Mouse (Mus musculus): ENCODE measurements around the gene Scml4.

Scml4 gene

DNA sequence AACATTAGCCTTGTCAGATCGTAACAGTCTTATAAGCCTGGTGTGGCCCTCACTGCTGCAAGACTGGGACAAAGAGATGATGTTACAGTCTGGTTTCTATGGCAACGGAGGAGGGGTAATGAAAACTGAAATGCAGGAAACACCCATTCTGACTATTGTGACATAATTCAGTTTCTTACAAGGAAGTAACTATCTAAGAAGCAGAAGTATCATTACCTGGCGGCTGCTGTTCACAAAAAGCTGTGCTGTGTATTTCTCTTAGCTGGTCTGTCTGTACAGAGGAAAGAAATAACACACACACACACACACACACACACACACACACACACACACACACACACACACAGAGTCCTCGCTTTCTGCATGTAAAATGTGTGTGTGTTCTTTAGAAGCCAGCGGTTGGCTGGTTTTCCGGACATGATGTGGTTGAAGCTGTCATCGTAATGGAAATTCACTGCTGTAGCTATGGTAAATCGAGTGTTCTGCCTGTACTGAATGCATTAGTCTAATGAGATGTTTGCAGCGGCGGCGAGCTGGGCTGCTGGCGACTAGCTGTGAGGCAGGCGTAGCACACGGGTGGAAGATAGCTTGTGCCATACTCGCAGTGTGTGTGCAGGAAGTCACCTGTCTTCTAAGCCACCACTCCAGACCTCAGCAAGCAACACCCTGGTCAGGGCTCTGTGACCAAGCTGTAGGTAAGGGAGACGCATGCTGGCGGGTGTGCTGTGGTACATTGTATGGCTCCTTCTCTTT is at the start of gene Scml4:
Gene Scml4 (plus strand): TSS at position 212 of the 753 bp plus-strand sequence.
- DNase-seq: no peak

DNA sequence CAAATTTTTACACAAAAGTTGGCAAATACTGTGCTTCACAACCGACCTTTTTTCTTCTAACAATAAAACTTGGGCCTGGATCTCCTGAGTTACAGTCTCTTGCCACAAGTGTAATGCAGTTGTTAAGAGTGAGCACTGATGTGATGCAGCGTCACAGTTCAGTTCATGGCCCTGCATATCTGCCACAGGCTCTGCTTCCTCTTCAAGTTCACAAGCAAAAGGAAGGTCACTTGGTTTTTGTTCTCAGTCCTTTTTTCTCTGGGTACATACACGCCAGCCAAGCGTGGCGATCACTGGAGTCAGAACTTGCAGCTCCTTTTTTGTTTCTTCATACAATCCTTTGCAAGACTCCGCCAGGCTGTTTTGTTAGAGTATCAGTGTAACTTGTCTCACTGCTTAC is 34.2 kb upstream of the Scml4 start:
- no peak for DNase-seq

DNA sequence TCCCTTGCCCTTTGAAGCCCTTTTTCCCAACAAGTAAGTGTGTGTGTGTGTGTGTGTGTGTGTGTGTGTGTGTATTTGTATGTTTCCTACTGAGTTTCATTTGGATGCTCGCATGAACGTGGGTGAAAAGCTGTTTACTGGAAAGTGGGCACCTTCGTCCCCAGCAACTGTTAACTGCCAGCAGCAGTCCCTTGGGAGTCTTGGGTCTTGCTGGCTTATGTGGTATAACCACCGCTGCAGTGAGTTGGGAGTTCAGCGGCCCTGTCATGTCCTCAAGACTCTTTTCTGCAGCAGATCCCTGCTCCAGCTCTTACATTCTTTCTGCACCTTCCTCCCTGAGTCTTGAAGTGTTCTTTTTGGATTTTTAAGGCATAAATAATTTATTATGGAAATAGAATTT is 33.0 kb upstream of the Scml4 start:
- DNase-seq: peak in 1 of 2 experiments; percentile 17

DNA sequence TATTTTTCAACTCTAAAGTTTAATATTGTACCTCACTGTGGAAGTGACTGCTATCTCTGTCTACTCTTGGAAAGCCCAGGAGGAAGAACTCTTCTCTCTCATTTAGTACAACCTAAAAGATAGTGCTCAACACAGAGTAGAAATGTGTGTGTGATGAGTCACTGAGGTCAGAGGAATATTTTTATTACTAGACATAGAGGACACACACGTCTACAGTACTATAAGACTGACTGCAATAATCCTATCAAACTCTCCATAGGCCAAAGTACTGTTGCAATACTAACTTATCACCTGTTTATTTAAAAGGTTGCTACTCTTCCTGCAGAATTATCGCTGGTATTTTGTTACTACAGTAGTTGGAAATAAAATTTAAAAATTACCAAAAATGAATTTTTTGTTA is 30.2 kb upstream of the Scml4 start:
- no peak for DNase-seq

DNA sequence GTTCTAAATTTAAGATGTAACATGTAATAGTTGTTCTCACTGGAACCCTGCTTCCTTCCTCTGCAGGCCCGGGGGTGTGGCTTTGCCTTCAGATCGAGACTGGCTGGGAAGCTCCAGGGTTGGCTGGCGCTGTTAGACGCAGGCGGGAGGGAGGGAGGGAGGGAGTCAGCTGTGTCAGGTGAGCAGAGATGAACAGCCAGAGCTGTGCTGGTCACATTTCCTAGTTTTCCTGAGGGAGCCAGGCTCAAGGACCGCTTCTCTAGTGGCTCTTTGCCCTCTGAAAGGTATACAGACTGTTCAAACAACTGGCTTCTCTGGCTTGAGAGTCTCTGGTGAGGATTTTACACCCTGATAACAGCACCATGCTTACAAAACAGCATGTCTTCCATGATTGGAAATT is 29.8 kb upstream of the Scml4 start:
- DNase-seq: no peak

DNA sequence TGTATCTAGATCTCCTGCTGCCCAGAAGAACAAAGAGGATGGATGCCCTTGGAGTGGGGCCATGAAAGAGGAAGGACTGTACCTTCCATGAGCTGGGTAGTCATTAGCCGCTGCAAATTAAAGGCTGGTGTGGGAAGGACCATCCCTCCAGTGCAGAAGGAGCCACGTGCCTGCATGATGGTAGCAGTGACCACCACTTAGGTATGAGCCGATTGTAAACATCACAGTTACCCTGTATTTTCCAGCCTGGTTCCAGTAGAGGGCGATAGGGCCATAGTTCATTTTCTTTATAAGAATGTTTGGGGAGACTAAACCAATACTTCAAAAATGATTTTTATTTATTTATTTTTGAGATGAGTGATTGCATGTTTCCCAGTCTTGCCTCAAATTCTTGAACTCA is 27.5 kb upstream of the Scml4 start:
- peak; percentile 44 to 60 for DNase-seq

DNA sequence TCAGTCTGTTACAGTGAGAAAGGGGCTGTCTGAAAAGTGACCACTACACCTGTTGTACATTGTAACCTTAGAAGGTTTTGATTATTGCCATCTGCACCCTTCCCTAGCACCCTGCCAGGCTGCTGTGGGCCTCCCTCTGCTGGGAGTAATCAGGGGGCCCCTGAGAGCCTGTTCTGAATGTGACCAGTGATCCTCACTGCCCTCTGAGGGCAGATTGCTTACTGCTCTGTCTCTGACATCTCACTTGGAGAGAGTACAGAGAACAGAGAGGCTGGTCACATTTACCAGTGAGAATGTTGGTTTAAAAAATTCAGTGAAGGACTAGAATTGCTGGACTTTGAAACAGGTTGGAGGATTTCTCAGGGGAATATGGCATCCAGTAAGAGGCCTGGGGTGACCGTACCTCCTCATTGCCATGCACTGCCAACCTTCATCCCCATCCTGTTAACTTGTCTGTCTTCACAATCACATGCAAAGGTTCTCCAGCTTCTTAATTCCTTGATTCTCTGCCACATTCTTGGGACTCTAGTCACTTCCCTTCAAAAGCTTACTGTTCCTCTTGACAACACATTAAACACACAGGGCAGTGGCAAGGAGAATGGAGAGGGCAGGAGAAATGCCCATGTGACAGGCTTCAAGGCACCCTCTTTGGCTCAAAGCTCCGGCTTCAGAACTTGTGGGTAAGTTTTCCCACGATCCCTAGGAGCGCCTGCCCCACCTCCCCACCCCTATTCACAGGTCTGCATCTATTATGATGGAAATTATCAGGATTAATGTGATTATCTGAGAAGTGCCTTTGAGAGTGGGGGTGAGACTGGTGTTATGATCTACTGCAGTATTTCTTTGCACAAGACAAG is 26.1 kb upstream of the Scml4 start:
- no peak for DNase-seq

DNA sequence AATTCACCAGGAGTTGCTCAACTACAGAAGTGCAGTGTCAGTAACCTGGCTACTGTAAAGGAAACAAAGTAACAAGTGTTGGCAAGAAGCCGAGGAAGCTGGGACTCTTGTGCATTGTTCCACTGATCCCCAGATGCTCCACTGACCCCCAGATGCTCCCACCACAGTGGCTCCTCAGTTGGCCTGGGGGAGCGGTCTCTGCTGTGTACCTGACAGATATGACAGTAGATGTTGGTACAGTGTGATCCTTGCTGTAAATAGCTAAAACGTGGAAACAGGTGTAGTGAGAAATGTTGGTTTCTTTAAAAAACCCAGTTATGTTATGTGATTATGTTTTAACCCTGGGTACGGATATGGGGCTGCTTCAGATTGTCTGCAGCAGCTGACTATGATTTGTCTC is 22.1 kb upstream of the Scml4 start:
- no peak for DNase-seq

DNA sequence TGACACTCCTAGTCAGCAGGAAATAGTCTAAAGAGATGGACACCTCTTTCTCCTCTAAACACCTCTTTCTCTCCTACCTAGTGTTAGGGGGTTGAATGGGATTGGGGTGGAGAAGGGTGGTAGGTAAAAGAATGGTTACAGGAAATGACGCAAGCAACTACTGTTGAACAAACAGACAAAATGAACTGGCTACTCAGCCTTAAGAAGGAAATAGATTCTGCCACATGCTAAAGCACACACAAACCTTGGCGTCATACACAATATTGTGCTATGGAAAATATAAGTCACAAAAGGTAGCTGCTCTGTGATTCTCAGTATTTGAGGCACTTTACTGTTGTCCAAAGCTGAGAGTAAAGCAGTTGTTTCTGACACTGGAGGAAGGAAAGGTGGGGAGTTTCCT is 21.4 kb upstream of the Scml4 start:
- no peak for DNase-seq

DNA sequence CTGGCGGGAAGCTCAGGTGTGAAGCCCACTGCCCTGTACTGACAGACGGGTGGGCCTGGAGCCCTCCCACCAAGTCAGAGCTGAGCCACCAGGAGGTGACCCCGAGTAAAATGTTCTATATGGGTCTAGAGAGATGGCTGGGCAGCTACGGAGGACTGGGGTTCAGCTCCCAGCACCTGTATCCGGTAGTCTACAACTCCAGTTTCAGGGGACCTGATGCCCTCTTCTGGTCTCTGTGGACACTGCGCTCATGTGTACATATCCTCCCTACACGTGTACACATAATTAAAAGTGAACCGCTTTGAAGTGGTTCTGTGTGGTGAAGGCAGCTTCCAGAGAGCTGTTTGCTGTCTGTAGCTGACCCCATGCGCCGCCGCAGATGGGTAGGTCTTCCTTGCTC is 20.1 kb upstream of the Scml4 start:
- no peak for DNase-seq

DNA sequence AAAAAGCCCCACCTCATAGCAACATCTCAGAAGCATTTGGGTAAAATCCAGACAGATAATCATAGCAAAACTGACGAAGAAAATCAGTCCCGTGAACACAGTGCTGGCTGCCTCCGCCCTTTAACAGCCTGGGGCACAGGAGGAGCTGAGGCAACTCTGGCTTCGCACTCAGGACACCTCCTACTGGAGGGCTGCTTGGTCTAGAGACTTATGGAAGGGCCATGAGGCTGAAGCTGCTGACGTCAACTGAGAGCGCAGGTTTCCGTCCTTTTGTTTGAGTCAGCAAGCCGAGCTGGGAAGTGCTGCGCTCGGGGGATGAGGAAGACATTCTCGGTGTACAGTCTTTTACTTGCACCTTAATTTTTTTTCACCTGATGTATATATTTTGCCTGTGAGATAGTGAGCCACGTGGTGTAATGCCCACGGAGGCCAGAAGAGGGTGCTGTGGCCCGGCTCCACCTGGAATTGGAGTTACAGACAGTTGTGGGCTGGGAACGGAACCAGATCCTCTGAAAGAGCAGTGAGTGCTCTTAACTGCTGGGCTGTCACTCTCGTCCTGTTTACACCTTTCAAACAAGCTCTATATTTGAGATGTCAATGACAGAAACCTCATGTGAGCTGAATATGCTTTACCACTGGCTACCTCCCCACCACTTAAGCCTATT is 18.5 kb upstream of the Scml4 start:
- DNase-seq: peak; percentile 26 to 45

DNA sequence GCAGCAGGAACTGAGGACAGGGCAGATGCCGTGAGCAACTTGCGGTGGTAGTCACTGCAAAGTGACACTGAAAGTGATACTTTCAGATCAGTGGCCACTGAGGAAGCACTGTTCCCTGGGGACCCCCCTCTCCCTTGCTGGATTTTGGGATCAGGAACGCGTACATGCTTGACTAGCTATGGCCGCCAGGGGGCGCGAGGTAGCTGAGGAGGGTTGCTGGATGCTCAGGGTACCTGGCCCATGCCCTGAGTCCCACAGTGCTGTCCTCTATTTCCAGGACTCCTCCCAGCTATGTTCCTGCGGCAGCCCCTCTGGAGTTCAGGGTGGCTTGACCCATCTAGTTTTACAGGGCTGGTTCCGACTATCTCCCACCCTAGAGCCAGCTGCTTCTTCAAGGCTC is 17.8 kb upstream of the Scml4 start:
- DNase-seq: peak; percentile 91 to 92

DNA sequence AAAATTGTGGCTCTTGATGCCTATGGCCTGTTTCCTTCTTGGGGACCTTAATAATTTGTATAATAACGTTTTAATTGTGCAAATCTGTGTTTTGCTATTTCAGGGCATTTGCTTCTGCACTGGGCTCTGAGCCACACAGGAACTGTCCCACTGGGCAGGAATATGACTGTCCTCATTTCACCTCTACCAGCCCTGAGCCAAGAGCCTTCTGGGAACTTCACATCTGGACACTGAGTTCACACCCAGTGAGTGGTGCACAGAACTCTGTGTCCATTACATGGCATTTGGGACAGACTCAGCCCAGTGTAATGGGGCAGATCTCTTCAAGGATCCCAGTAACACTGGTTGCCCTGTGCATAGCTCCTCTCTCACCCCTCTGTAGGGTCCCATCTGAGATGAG is 16.8 kb upstream of the Scml4 start:
- peak; percentile 41 to 45 for DNase-seq

DNA sequence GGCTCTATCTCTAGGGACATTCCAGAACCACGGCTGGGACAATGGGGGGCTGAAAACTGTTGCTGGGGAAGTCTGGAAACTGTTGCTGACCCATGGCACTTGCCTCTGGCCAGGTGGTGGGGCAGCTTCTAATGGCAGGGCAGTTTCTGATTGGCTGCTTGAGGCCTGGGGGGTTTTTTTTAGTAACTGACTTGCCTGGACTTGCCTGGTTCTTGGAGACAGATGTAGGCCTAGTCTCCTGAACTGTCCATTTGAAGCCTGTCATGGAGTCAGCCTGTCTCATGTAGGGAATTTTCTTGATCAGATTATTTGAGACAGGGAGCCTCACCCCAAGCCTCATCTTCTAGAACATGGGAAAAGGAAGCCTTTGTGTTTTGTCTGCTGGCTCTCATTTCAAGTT is 14.7 kb upstream of the Scml4 start:
- no peak for DNase-seq

DNA sequence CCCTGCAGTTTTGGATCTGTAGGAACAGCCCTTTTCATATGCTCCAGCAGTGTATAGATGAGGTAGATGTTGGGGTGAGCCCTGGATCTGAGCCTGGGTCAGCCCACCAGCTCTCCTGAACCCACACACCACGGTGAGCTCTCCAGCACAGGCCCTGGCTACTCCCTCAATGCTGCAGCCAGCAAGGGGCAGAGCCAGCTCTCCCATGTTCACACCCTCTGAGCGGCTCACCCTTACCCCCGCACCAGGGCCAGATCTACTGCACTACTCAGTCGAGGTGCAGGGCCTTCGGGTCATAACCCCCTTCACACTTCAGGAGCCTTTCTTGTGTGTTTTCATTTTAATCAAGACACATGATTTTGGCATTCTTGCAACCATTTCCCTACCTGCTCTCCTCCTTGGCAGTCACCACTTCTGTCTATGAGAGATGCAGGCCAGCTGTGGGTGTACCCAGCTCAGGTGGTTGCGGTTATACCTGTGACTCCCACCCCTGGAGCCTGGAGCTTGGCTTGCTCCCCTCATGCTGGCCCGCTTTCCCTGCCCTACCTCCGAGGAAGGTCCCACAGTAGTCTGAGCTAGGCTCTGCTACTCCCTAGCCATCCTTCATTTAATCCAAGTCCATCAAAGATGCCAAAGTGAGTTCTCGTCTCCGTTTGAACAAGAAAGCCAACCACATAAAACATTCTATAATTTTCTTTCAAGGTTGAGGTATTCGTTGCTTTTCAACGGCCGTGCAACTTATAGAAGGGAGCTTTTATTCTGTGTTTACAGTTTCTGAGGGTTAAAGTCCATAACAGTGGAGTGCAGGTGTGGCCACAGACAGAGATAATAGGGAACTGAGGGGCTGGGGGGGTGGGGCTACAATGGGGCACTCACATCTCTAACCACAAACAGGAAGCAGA is 11.7 kb upstream of the Scml4 start:
- no peak for DNase-seq

DNA sequence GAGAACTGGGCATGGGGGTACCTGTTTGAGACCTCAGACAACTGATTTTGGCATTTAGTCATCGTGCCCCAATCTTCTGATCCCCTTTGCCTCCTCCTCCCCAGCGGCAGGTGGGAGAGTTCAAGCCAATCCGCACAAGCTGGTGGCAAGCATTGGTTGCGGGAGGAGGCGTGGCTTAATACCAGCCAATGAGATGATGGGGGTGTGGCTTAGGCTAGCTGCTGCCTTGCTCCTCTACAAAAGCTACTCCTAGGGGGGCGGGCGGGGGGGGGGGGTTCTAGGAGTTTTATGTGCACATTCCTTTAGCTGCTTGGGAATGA is 11.1 kb upstream of the Scml4 start:
- no peak for DNase-seq

DNA sequence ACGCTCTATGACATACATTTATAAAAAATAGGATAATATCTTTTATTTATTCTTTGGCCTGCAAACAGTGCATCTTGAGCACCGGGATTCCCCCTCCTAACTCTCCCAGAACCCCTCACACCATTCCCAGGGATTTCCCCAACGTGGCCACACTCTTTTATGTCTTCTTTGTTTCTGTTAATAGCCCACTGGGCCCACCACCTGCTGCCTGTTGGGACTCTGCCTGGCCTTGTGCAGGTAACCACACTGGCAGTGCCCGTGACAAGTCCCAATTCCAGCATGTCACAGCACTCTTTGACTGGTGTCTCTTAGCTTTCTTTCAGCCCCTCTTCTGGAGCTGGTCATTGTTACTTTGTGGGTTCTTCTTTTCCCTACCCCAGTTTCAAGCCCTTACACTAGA is 5.3 kb upstream of the Scml4 start:
- peak in 1 of 2 experiments; percentile 31 for DNase-seq

DNA sequence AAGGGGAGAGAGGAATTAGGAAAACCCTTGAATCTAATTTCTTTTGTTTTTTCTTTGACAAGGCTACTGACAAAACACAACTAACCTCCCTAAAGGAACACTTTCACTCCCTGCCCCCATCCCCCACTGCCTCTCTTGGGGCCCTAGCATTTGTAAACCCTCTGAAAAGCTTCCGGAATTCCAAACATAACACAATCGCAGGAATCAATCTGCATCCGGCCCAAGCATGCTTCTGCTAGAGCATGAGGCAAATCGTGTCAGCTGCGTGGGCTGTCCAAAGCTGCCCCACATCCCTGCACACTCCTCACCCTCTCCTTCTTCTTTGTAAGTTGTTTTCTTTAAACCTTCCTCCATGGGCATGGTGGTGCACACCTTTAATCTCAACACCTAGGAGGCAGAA is 4.9 kb upstream of the Scml4 start:
- no peak for DNase-seq

DNA sequence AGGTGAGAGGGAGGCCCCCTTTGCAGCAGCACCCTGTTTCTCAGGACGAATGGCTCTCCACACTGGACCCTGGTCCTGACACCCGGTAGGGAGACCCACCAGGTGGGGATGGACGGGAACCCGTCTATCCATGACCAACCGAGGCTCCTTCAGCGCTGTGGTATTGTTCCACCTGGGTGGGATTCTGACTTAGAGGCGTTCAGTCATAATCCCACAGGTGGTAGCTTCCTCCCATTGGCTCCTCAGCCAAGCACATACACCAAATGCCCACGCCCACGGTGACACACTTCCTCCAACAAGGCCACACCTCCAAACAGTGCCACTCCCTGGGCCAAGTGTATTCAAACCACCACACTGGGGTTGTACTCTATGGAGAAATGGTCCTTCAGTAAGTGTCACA is 3.6 kb upstream of the Scml4 start:
- DNase-seq: no peak

DNA sequence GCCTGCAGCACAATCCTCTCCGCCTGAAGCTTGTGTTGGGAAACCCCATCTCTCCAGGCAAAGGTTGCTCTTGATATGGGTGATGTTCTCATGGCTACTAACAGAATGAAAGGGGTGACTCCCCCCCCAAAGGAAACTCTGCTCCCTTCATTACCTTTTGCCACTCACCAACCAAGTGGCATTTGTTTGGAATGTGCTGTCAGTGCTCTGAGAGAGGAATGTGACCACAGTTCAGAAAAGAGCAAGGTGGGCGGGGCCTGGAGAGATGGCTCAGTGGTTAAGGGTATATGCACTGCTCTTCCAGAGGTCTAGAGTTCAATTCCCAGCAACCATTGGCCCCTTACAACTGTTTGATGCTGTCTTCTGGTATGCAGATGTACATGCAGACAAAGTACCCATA is 3.1 kb upstream of the Scml4 start:
- DNase-seq: no peak

DNA sequence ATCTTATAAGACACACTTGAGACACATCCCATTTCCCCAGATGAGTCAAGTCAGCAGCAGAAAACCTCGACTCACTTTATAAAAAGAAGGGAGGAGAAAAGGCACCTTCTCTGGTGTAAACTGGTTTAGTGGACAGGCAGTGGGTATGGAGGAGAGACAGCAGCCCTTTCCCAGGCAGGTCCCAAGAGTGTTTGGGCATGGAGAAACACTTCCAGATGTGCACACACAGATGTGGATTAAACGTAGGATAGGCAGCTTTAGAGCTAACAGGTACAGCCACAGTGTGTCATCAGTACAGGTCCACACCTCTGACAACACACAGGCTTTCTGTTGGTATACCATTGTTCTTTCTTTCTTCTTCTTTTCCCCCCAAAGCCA is 400 bp upstream of the Scml4 start:
- DNase-seq: no peak

DNA sequence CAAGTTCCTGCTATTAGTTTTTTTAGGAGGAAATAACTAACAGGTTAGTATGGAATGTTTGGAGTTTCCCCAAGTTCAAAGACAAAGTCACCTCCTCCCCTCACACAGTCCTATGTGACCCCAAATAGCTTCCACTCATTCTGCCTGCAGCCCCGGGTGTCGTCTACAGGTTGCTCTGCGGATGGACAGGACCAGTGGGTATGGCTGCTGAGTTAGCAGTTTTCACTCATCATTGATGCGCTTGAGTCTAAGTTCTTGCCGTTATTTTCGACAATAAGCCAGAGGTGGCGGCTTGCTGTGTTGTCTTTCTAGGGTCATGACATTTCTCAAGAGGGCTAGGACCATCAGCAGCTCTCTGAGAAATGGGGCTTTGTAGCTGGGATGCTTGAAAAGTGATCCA is 1.3 kb downstream of the Scml4 start:
- DNase-seq: no peak
